Mouse (Mus musculus) cerebellum, adult 2 months (tissue): Measurements from ENCODE around the gene Dnmbp.

Experiments used
- CTCF ChIP-seq: fragments of 200-500 bp; IDR thresholded peaks from 2 replicates; pipeline ENCODE4 v1.5.1; 2011; ENCODE audit warnings: low read depth, mild to moderate bottlenecking, control low read depth, low read length, moderate library complexity, borderline replicate concordance; ENCODE audit not compliant: insufficient read depth
- POLR2A ChIP-seq: fragments of 200-500 bp; IDR thresholded peaks from 2 replicates; pipeline ENCODE4 v1.6.1; 2011; ENCODE audit warnings: low read length, control low read depth, borderline replicate concordance; ENCODE audit not compliant: insufficient read depth

DNA sequence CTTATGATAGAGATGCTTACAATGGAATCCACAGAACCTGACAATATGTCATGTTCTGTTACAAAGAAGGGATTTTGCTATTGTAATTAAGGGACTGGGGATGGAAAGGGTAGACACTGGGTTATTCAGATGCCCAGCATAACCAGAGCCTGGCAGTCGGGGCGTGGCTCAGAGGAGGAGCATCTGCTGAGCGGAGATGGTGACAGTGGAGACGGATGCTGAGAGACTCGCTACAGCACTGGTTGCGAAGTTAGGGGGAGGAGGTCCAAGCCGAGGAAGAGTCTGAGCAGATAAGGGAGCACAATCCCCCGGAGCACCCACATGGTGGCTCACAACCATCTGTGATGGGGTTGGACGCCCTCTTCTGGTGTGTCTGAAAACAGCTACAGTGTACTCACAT lies 96.8 kb downstream of the Dnmbp start:
- TF ChIP-seq POLR2A (no peak), CTCF (no peak)
